Mouse (Mus musculus) fat pad, adult 2 months (tissue): ENCODE measurements around the gene Izumo2.
A peak's percentile ranks its signal among the peaks of the same experiment; 100 is the strongest.

Experiments
- DNase-seq: peaks from one replicate; pipeline ENCODE4 v3.0.0-alpha.2; 2011; ENCODE audit warnings: low read depth, low spot score; ENCODE audit errors: extremely low read depth

Izumo2 gene

GRCm38 (mm10) chr7:44708574-44708973, at the start of gene Izumo2:
Gene Izumo2, plus strand, starts transcription at chr7:44708742.
- no peak for DNase-seq

GRCm38 (mm10) chr7:44661219-44661618, 47.3 kb upstream of the Izumo2 start:
- no peak for DNase-seq

GRCm38 (mm10) chr7:44662168-44662567, 46.4 kb upstream of the Izumo2 start:
- DNase-seq = no peak

- no peak for DNase-seq
Observed at GRCm38 (mm10) chr7:44662569-44662968, 46.0 kb upstream of the Izumo2 start.

GRCm38 (mm10) chr7:44663546-44663945, 45.0 kb upstream of the Izumo2 start:
- no peak for DNase-seq

- DNase-seq = no peak
Observed at GRCm38 (mm10) chr7:44664731-44665130, 43.8 kb upstream of the Izumo2 start.

- DNase-seq = no peak
Observed at GRCm38 (mm10) chr7:44666462-44666861, 42.1 kb upstream of the Izumo2 start.

- DNase-seq = no peak
Observed at GRCm38 (mm10) chr7:44667996-44668738, 40.4 kb upstream of the Izumo2 start.

- DNase-seq = no peak
Observed at GRCm38 (mm10) chr7:44669103-44669502, 39.4 kb upstream of the Izumo2 start.

GRCm38 (mm10) chr7:44670803-44671202, 37.7 kb upstream of the Izumo2 start, which contains the start of gene Myh14:
Gene Myh14, minus strand, starts transcription at chr7:44670843.
- DNase-seq = peak; percentile 54

- no peak for DNase-seq
Observed at GRCm38 (mm10) chr7:44672193-44672592, 36.3 kb upstream of the Izumo2 start.

GRCm38 (mm10) chr7:44674511-44674910, 34.0 kb upstream of the Izumo2 start:
- no peak for DNase-seq

- DNase-seq = no peak
Observed at GRCm38 (mm10) chr7:44675171-44675570, 33.4 kb upstream of the Izumo2 start.

- no peak for DNase-seq
Observed at GRCm38 (mm10) chr7:44676126-44676525, 32.4 kb upstream of the Izumo2 start.

GRCm38 (mm10) chr7:44676611-44677010, 31.9 kb upstream of the Izumo2 start:
- no peak for DNase-seq

GRCm38 (mm10) chr7:44683656-44684055, 24.9 kb upstream of the Izumo2 start:
- no peak for DNase-seq

GRCm38 (mm10) chr7:44685531-44686402, 22.8 kb upstream of the Izumo2 start:
- DNase-seq = no peak

GRCm38 (mm10) chr7:44688890-44689289, 19.7 kb upstream of the Izumo2 start:
- no peak for DNase-seq

GRCm38 (mm10) chr7:44689331-44689730, 19.2 kb upstream of the Izumo2 start:
- no peak for DNase-seq

GRCm38 (mm10) chr7:44693427-44694175, 14.9 kb upstream of the Izumo2 start:
- no peak for DNase-seq

- DNase-seq = no peak
Observed at GRCm38 (mm10) chr7:44695223-44695622, 13.3 kb upstream of the Izumo2 start.
